Mouse (Mus musculus): ENCODE measurements at regions not wholly inside any gene's neighbourhood (a gene's known extent, or its start where the extent isn't known, plus 50 kb on each side); places are given as distances from the start of the nearest gene placed in this dataset.

DNA sequence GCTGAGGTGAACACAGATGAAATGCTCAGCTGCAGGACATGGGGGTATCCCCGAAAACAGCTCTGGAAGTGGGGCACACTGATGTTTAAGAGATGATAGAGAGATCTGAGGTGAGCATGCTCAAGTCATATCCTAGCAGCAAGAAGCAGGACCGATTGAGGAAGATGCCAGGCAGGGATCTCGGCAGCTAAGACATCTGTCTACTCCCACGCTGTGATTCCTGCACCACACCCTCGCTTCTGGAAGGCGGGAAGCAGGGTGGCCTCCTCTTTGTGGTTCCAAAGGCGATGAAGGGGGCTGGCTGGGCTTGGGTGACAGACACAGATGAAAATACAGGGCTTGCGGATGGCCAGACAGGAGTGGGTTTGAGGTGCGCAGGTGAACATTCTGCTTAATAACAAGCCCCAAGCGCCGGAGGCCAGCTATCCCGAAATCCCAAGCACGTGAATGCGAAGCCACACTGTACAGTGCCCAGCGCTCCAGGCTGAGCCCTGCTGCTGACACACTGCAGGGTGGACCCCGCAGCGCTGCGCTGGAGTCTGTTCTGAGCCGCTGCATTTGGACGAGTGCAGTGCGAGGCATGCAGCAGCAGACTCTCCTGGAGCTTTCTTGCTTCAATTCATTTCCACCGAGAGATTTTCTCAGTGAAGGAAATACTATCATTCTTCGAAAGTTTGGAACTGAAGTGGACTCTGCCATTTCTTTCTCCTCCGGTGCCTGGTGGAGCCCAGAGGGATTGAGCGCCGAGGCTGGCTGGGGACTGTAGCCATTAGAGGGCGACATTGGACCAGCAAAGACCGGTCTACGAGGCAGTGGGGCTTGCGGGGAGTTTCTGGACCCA is 308.6 kb downstream of the Matn1 start:
- no peak overlapping the region for H3K27ac ChIP-seq (ENCODE audit: low read length)
- peak overlapping the region; percentile 26; the same call in 1 of the 2 replicates for H3K9ac ChIP-seq (ENCODE audit: low read depth, low read length)
- H3K36me3 ChIP-seq (ENCODE audit: control insufficient read depth, insufficient read depth, low read length): no peaks in the 10 kb centered on the region
- H3K4me1 ChIP-seq (ENCODE audit: control insufficient read depth, insufficient read depth, low read length): peaks cover 7% of the 10 kb centered on the region; the same call in 1 of the 2 replicates
- no peaks in the 10 kb centered on the region; the same call in 1 of the 2 replicates for H3K27me3 ChIP-seq (ENCODE audit: control insufficient read depth, insufficient read depth, low read depth, low read length)
- ATAC-seq: peak; percentile 85
- no peak overlapping the region for H3K4me3 ChIP-seq (ENCODE audit: low read depth, low read length)
- H3K4me2 ChIP-seq (ENCODE audit: low read length): peak overlapping the region; percentile 49
- 17% methylated on average over 30 of the region's 30 CpGs for WGBS
- no peaks in the 10 kb centered on the region for H3K9me3 ChIP-seq (replicated peaks; ENCODE audit: control insufficient read depth, low read length, poor library complexity, severe bottlenecking)

- Histone ChIP-seq H3K9ac (ENCODE audit: low read depth, low read length) (no peak overlapping the region), H3K27me3 (ENCODE audit: control insufficient read depth, insufficient read depth, low read depth, low read length) (no peaks in the 10 kb centered on the region; the same call in 1 of the 2 replicates), H3K27ac (ENCODE audit: low read length) (no peak overlapping the region), H3K4me3 (ENCODE audit: low read depth, low read length) (no peak overlapping the region), H3K4me1 (ENCODE audit: control insufficient read depth, insufficient read depth, low read length) (peaks cover 7% of the 10 kb centered on the region; the same call in 1 of the 2 replicates), H3K9me3 (replicated peaks; ENCODE audit: control insufficient read depth, low read length, poor library complexity, severe bottlenecking) (no peaks in the 10 kb centered on the region), H3K4me2 (ENCODE audit: low read length) (peak overlapping the region; percentile 49), H3K36me3 (ENCODE audit: control insufficient read depth, insufficient read depth, low read length) (no peaks in the 10 kb centered on the region)
- ATAC-seq: peak; percentile 49; the same call in 1 of the 2 replicates
- 11% methylated on average over 8 of the region's 8 CpGs for WGBS
These were observed 309.2 kb downstream of the Matn1 start for GRCm38 (mm10) chr4:131253443-131253817.

DNA sequence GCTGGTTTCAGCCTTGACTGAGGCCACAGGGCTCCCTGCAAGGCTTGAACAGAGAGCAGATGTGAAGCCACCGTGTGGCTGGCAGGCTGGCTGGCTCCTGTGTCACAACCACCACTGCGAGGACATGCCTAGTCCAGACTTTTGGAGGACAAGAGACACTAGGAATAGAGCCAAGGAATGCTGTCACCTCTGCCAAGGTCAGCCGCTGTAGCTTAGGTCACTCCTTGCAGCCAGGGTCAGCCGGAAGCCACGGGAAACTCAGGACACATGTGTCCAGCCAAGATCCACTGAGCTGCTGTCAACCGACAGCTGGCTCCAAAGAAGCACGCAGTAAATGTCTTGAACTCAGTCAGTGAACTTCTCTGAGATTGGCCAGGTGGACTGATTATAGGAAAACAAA is 310.1 kb downstream of the Matn1 start:
- Histone ChIP-seq H3K9ac (ENCODE audit: low read depth, low read length) (no peak overlapping the region), H3K27me3 (ENCODE audit: control insufficient read depth, insufficient read depth, low read depth, low read length) (no peaks in the 10 kb centered on the region; the same call in 1 of the 2 replicates), H3K36me3 (ENCODE audit: control insufficient read depth, insufficient read depth, low read length) (no peaks in the 10 kb centered on the region), H3K9me3 (replicated peaks; ENCODE audit: control insufficient read depth, low read length, poor library complexity, severe bottlenecking) (no peaks in the 10 kb centered on the region), H3K4me2 (ENCODE audit: low read length) (no peak overlapping the region), H3K4me3 (ENCODE audit: low read depth, low read length) (no peak overlapping the region), H3K27ac (ENCODE audit: low read length) (no peak overlapping the region), H3K4me1 (ENCODE audit: control insufficient read depth, insufficient read depth, low read length) (peaks cover 7% of the 10 kb centered on the region; the same call in 1 of the 2 replicates)
- no peak for ATAC-seq
- 82% methylated on average over 7 of the region's 7 CpGs for WGBS

DNA sequence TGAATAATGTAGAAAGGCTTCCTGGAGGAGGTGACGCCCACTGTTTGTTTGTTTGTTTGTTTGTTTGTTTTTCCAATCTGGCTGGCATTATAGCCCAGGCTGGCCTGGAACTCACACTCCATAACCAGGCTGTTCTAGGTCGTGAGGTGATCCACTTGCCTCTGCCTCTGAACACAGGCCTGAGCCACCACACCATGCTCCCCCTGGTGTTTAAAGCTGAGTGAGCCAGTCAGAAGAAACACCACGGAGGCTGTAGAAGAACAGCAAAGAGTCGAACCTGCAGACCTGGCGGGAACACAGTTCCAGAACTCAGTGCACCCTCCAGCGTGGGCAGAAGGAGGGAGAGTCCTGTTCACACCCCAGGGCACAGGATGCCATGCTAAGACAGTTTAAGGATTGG is 310.5 kb downstream of the Matn1 start:
- peaks cover 7% of the 10 kb centered on the region; the same call in 1 of the 2 replicates for H3K4me1 ChIP-seq (ENCODE audit: control insufficient read depth, insufficient read depth, low read length)
- no peak overlapping the region for H3K4me3 ChIP-seq (ENCODE audit: low read depth, low read length)
- ATAC-seq: no peak
- no peaks in the 10 kb centered on the region; the same call in 1 of the 2 replicates for H3K27me3 ChIP-seq (ENCODE audit: control insufficient read depth, insufficient read depth, low read depth, low read length)
- H3K4me2 ChIP-seq (ENCODE audit: low read length): no peak overlapping the region
- no peak overlapping the region for H3K27ac ChIP-seq (ENCODE audit: low read length)
- H3K36me3 ChIP-seq (ENCODE audit: control insufficient read depth, insufficient read depth, low read length): no peaks in the 10 kb centered on the region
- WGBS: 45% methylated on average over 6 of the region's 6 CpGs
- no peak overlapping the region for H3K9ac ChIP-seq (ENCODE audit: low read depth, low read length)
- H3K9me3 ChIP-seq (replicated peaks; ENCODE audit: control insufficient read depth, low read length, poor library complexity, severe bottlenecking): no peaks in the 10 kb centered on the region

- Histone ChIP-seq H3K4me2 (ENCODE audit: low read length) (no peak overlapping the region), H3K9ac (ENCODE audit: low read depth, low read length) (no peak overlapping the region), H3K4me1 (ENCODE audit: control insufficient read depth, insufficient read depth, low read length) (peaks cover 10% of the 10 kb centered on the region), H3K27ac (ENCODE audit: low read length) (no peak overlapping the region), H3K4me3 (ENCODE audit: low read depth, low read length) (no peak overlapping the region), H3K27me3 (ENCODE audit: control insufficient read depth, insufficient read depth, low read depth, low read length) (no peaks in the 10 kb centered on the region), H3K9me3 (replicated peaks; ENCODE audit: control insufficient read depth, low read length, poor library complexity, severe bottlenecking) (no peaks in the 10 kb centered on the region), H3K36me3 (ENCODE audit: control insufficient read depth, insufficient read depth, low read length) (no peaks in the 10 kb centered on the region)
- WGBS: 53% methylated on average over 2 of the region's 2 CpGs
- no peak for ATAC-seq
These were observed 317.1 kb downstream of the Matn1 start for GRCm38 (mm10) chr4:131261236-131261635.

DNA sequence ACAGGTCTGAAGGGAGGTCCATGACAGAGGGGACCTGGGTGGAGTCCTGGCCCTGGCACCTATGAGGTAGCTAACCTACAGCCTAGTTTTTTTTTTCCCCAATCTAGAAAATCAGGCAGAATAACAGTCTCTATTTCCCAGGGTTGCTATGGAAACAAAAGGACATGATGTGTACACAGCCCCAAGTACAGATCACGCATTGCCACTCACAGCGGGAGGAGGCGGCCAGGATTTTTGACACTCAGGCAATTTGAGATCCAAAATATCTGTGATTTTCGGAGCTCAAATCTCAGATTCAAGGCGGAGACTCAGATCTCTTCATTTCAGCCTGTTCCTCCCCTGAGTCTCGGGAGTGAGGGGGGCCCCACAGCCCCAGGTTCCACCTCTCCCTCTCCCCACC is 318.7 kb downstream of the Matn1 start:
- H3K4me1 ChIP-seq (ENCODE audit: control insufficient read depth, insufficient read depth, low read length): peaks cover 10% of the 10 kb centered on the region
- no peak overlapping the region for H3K4me3 ChIP-seq (ENCODE audit: low read depth, low read length)
- H3K4me2 ChIP-seq (ENCODE audit: low read length): no peak overlapping the region
- WGBS: 52% methylated on average over 6 of the region's 6 CpGs
- no peaks in the 10 kb centered on the region for H3K9me3 ChIP-seq (replicated peaks; ENCODE audit: control insufficient read depth, low read length, poor library complexity, severe bottlenecking)
- no peak overlapping the region for H3K27ac ChIP-seq (ENCODE audit: low read length)
- no peak; the same call in 1 of the 2 replicates for ATAC-seq
- H3K36me3 ChIP-seq (ENCODE audit: control insufficient read depth, insufficient read depth, low read length): no peaks in the 10 kb centered on the region
- no peaks in the 10 kb centered on the region for H3K27me3 ChIP-seq (ENCODE audit: control insufficient read depth, insufficient read depth, low read depth, low read length)
- no peak overlapping the region for H3K9ac ChIP-seq (ENCODE audit: low read depth, low read length)

DNA sequence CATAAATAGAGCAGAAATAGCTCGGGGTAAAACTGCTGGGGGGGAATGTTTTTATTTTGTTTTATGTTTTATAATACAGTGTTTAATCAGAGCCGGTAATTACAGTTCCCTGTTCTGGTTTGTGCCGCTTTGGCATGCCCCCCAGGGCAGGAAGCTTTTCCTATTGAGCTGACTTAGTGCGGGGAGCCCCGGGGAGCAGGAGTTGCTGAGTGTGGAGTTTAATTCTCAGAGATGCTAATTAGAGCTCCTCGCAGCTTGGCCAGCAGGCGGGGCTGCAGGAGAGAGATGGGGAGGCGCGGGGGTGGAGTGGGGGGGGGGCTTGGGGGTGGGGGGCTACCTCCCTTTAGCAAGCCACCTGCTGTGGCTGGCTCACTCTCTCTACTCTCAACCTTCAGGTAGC is 322.6 kb downstream of the Matn1 start:
- ATAC-seq: no peak
- Histone ChIP-seq H3K36me3 (ENCODE audit: control insufficient read depth, insufficient read depth, low read length) (no peaks in the 10 kb centered on the region), H3K4me2 (ENCODE audit: low read length) (no peak overlapping the region), H3K27ac (ENCODE audit: low read length) (no peak overlapping the region), H3K9me3 (replicated peaks; ENCODE audit: control insufficient read depth, low read length, poor library complexity, severe bottlenecking) (no peaks in the 10 kb centered on the region), H3K27me3 (ENCODE audit: control insufficient read depth, insufficient read depth, low read depth, low read length) (no peaks in the 10 kb centered on the region; the same call in 1 of the 2 replicates), H3K9ac (ENCODE audit: low read depth, low read length) (no peak overlapping the region), H3K4me3 (ENCODE audit: low read depth, low read length) (no peak overlapping the region), H3K4me1 (ENCODE audit: control insufficient read depth, insufficient read depth, low read length) (peaks cover 10% of the 10 kb centered on the region)
- 3% methylated on average over 9 of the region's 9 CpGs for WGBS

- H3K4me3 ChIP-seq (ENCODE audit: low read depth, low read length): no peak overlapping the region
- ATAC-seq: no peak
- no peaks in the 10 kb centered on the region; the same call in 1 of the 2 replicates for H3K27me3 ChIP-seq (ENCODE audit: control insufficient read depth, insufficient read depth, low read depth, low read length)
- 44% methylated on average over 10 of the region's 10 CpGs for WGBS
- no peak overlapping the region for H3K4me2 ChIP-seq (ENCODE audit: low read length)
- no peaks in the 10 kb centered on the region for H3K36me3 ChIP-seq (ENCODE audit: control insufficient read depth, insufficient read depth, low read length)
- no peaks in the 10 kb centered on the region for H3K9me3 ChIP-seq (replicated peaks; ENCODE audit: control insufficient read depth, low read length, poor library complexity, severe bottlenecking)
- no peak overlapping the region for H3K27ac ChIP-seq (ENCODE audit: low read length)
- no peak overlapping the region for H3K9ac ChIP-seq (ENCODE audit: low read depth, low read length)
- peaks cover 8% of the 10 kb centered on the region for H3K4me1 ChIP-seq (ENCODE audit: control insufficient read depth, insufficient read depth, low read length)
These were observed 323.6 kb downstream of the Matn1 start for GRCm38 (mm10) chr4:131267760-131268159.

GRCm38 (mm10) chr4:131270192-131270591 is 326.0 kb downstream of the Matn1 start:
- H3K4me1 ChIP-seq (ENCODE audit: control insufficient read depth, insufficient read depth, low read length): no peaks in the 10 kb centered on the region
- no peaks in the 10 kb centered on the region for H3K9me3 ChIP-seq (replicated peaks; ENCODE audit: control insufficient read depth, low read length, poor library complexity, severe bottlenecking)
- no peaks in the 10 kb centered on the region; the same call in 1 of the 2 replicates for H3K27me3 ChIP-seq (ENCODE audit: control insufficient read depth, insufficient read depth, low read depth, low read length)
- no peak overlapping the region for H3K4me2 ChIP-seq (ENCODE audit: low read length)
- no peak overlapping the region for H3K9ac ChIP-seq (ENCODE audit: low read depth, low read length)
- H3K27ac ChIP-seq (ENCODE audit: low read length): no peak overlapping the region
- ATAC-seq: no peak
- no peak overlapping the region for H3K4me3 ChIP-seq (ENCODE audit: low read depth, low read length)
- WGBS: 21% methylated on average over 7 of the region's 7 CpGs
- no peaks in the 10 kb centered on the region for H3K36me3 ChIP-seq (ENCODE audit: control insufficient read depth, insufficient read depth, low read length)
